Mouse (Mus musculus) embryonic facial prominence, embryonic 11.5 days (tissue): ENCODE results near the gene Pten. TPM values are rescaled to one million over a fixed set of nuclear protein-coding genes. Genes with fewer than 3 reads are reported as not detected.

ENCODE experiments used
- ATAC-seq: fragments of 200-750 bp; cut with Nextera tagmentation; replicated peaks from 2 replicates; pipeline ENCODE4 v1.8.0; 2017; ENCODE audit warnings: low read depth; ENCODE audit not compliant: insufficient number of reproducible peaks, low FRiP score, low TSS enrichment
- DNase-seq: peaks from one replicate; pipeline ENCODE4 v3.0.0-alpha.2; 2015; ENCODE audit warnings: low spot score
- H3K27ac ChIP-seq: fragments of 300-500 bp; sonication (generic); replicated peaks from 2 replicates; pipeline ENCODE4 v1.5.1; 2014; ENCODE audit warnings: mild to moderate bottlenecking, low read depth, low read length, control low read depth
- H3K27me3 ChIP-seq: fragments of 300-500 bp; sonication (generic); 2 replicates; pipeline ENCODE4 v1.6.1; 2014; ENCODE audit warnings: mild to moderate bottlenecking, low read length, moderate library complexity, mixed read lengths; ENCODE audit not compliant: control insufficient read depth, insufficient read depth
- H3K36me3 ChIP-seq: fragments of 300-500 bp; sonication (generic); replicated peaks from 2 replicates; pipeline ENCODE4 v1.6.1; 2014; ENCODE audit warnings: low read depth, mild to moderate bottlenecking, low read length, moderate library complexity, mixed read lengths; ENCODE audit not compliant: control insufficient read depth, insufficient read depth
- H3K4me1 ChIP-seq: fragments of 300-500 bp; sonication (generic); 2 replicates; pipeline ENCODE4 v1.6.1; 2014; ENCODE audit warnings: low read length, mixed read lengths; ENCODE audit not compliant: control insufficient read depth, insufficient read depth
- H3K4me2 ChIP-seq: fragments of 300-500 bp; sonication (generic); 2 replicates; pipeline ENCODE4 v1.6.1; 2014; ENCODE audit warnings: low read depth, mild to moderate bottlenecking, control low read depth, low read length, moderate library complexity
- H3K4me3 ChIP-seq: fragments of 300-500 bp; sonication (generic); 2 replicates; pipeline ENCODE4 v1.5.1; 2014; ENCODE audit warnings: low read depth, low read length, control low read depth
- H3K9ac ChIP-seq: fragments of 300-500 bp; sonication (generic); replicated peaks from 2 replicates; pipeline ENCODE4 v1.6.1; 2014; ENCODE audit warnings: mild to moderate bottlenecking, control low read depth, low read length
- H3K9me3 ChIP-seq: fragments of 300-500 bp; sonication (generic); replicated peaks from 2 replicates; pipeline ENCODE4 v1.6.1; 2016; ENCODE audit warnings: mild to moderate bottlenecking, low read length, inconsistent platforms, mixed read lengths; ENCODE audit not compliant: control insufficient read depth
- WGBS: fragments of 180-500 bp; shearing (Covaris S2); extraction: QIAGEN DNeasy Blood & Tissue Kit; methylation state at CpG from one replicate; pipeline ENCODE4 v1.1.7; 2014; 5-methylcytosine and 5-hydroxymethylcytosine counted together
- polyA plus RNA-seq: library from polyadenylated mRNA; unstranded; fragments of >200 nt; fragmentation: Nextera tagmentation; extraction: Ambion mirVana; gene quantifications from 2 replicates; pipeline ENCODE4 v1.2.1, GENCODE M21; 2014

Gene Pten
- 7.4 and 8.4 TPM in 2 replicates for polyA plus RNA-seq

DNA sequence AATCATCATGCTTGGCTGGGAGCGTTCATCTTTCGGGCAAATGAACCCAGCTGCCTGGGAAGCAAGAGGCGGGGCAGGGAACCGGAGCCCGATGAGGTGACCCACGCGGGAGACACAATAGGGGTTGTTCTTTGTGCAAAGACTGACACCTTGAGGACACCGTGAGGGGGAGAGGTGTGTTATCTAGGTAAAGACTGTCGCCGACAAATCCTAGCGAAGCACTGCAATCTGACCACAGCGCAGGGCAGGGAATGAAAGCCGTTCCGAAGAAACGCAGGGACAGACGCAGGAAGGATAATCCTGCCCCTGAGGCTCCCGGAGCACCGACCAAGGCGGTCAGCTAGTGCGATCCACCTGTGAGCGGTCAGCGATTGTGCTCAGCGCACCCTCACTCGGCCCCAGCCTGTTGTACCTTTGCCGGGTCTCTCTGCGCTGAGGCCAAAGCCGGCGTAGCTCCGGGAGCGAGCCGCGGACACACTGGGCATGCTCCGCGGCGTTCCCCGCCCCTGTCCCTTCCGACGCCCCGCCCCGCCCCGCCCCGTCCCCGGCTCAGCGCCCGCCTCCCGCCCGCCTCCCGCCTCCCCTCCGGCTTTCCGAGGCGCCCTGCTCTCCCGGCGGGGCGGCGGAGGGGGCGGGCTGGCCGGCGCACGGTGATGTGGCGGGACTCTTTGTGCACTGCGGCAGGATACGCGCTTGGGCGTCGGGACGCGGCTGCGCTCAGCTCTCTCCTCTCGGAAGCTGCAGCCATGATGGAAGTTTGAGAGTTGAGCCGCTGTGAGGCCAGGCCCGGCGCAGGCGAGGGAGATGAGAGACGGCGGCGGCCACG lies at the start of gene Pten:
Gene Pten (plus strand): TSS at position 598 of the 826 bp plus-strand sequence.
- Histone ChIP-seq H3K9me3 (no peaks in the 10 kb centered on the region), H3K4me2 (peak within 1 kb of the TSS; percentile 97), H3K36me3 (no peaks in the 10 kb centered on the region), H3K9ac (peak within 1 kb of the TSS; percentile 94), H3K4me3 (peak within 1 kb of the TSS; percentile 95), H3K4me1 (no peaks in the 10 kb centered on the region), H3K27me3 (0 out of 2 replicates have a peak, but pooled peaks cover 4% of the 10 kb centered on the region), H3K27ac (peak within 1 kb of the TSS; percentile 97)
- peak; percentile 95 for ATAC-seq
- WGBS, result 0% methylated on average over 50 of the region's 77 CpGs
- peak; percentile 96 for DNase-seq

DNA sequence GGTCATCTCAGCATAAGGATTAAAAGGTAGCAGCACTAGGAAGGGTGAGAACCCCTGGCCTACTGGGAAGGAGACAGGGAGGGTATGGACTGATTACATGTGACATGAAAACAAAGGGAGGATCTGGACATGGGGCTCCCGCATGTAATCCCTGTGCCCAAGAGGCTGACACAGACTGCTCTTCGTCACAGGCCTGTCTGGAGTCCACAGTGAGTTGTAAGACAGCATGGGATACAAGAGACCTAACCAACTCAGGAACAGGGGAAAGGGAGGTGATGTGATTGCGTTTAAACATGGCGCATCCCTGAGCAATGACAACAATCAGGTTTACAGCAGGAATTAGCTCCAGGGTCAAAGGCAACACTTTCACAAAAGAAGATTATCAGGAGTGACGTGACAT lies 48.3 kb upstream of the Pten start:
- H3K4me1 ChIP-seq, result no peaks in the 10 kb centered on the region
- WGBS, result 92% methylated on average over 5 of the region's 5 CpGs
- no peaks in the 10 kb centered on the region for H3K27me3 ChIP-seq
- no peak for DNase-seq
- no peak overlapping the region for H3K27ac ChIP-seq
- no peaks in the 10 kb centered on the region; the same call in 1 of the 2 replicates for H3K36me3 ChIP-seq
- no peak overlapping the region for H3K4me2 ChIP-seq
- no peak overlapping the region for H3K4me3 ChIP-seq
- no peak overlapping the region for H3K9ac ChIP-seq
- no peaks in the 10 kb centered on the region for H3K9me3 ChIP-seq
- ATAC-seq, result no peak

DNA sequence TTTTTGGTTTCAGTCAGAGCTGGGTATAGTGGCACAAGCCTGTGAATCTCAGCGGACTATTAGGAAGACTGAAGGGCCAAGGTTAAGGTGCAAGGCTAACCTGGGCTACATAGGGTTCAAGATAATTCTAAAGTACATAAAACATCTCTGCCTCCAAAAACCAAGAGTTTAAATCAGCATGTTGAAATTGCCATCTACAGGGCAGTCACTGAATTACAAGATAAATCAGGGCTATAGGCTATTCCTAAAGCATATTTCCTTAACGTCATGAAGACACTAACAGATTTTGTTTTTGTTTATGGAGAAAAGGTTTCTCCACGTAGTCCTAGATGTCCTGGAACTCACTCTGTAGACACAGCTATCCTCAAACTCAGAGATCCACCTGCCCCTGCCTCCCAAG lies 47.0 kb upstream of the Pten start:
- Histone ChIP-seq H3K9ac (no peak overlapping the region), H3K4me1 (no peaks in the 10 kb centered on the region), H3K27ac (no peak overlapping the region), H3K36me3 (no peaks in the 10 kb centered on the region), H3K27me3 (no peaks in the 10 kb centered on the region), H3K9me3 (no peaks in the 10 kb centered on the region), H3K4me3 (no peak overlapping the region), H3K4me2 (no peak overlapping the region)
- ATAC-seq (no peak), DNase-seq (peak; percentile 53)
- WGBS, result 73% methylated on average over 3 of the region's 3 CpGs

GRCm38 (mm10) chr19:32711761-32712541 lies 45.3 kb upstream of the Pten start:
- Histone ChIP-seq H3K36me3 (no peaks in the 10 kb centered on the region), H3K27me3 (no peaks in the 10 kb centered on the region), H3K9me3 (no peaks in the 10 kb centered on the region), H3K27ac (peak overlapping the region; percentile 78), H3K9ac (peak overlapping the region; percentile 94), H3K4me1 (no peaks in the 10 kb centered on the region), H3K4me2 (peak overlapping the region; percentile 74), H3K4me3 (peak overlapping the region; percentile 90)
- DNase-seq (peak; percentile 93), ATAC-seq (peak; percentile 96)
- WGBS, result under 1% methylated on average over 63 of the region's 63 CpGs

DNA sequence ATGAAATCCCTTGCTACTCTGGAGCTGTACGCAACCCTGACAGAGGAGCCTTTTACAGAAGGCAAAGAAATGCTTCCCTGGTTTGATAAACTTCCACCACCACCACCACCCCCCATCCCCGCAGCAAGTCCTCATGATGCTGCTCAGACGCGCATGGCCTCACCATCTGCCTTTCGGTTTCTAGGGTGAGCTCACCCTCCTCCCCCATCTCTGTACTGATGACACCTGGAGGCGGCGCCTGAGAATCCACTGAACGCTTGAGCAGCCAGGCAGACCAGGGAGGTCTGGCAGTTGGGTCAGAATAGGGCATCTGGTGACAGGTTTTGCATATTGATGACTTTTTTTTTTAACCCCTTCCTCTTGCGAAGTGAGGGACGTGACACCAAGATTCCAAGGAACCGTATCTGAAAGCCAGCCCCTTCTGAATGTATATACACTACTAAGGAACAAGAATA lies 44.7 kb upstream of the Pten start:
- WGBS, result 1% methylated on average over 11 of the region's 11 CpGs
- H3K36me3 ChIP-seq, result no peaks in the 10 kb centered on the region
- ATAC-seq (peak; percentile 81), DNase-seq (peak; percentile 79)
- no peaks in the 10 kb centered on the region for H3K4me1 ChIP-seq
- no peaks in the 10 kb centered on the region for H3K27me3 ChIP-seq
- peak overlapping the region; percentile 74 for H3K4me2 ChIP-seq
- no peak overlapping the region for H3K27ac ChIP-seq
- H3K4me3 ChIP-seq, result peak overlapping the region; percentile 90
- H3K9ac ChIP-seq, result peak overlapping the region; percentile 94
- no peaks in the 10 kb centered on the region for H3K9me3 ChIP-seq

GRCm38 (mm10) chr19:32713471-32713870 lies 43.8 kb upstream of the Pten start:
- WGBS, result 76% methylated on average over 3 of the region's 3 CpGs
- H3K9me3 ChIP-seq, result no peaks in the 10 kb centered on the region
- H3K4me2 ChIP-seq, result no peak overlapping the region
- H3K27me3 ChIP-seq, result no peaks in the 10 kb centered on the region
- no peak overlapping the region for H3K9ac ChIP-seq
- DNase-seq (no peak), ATAC-seq (no peak)
- H3K4me1 ChIP-seq, result no peaks in the 10 kb centered on the region
- no peak overlapping the region for H3K4me3 ChIP-seq
- no peak overlapping the region for H3K27ac ChIP-seq
- no peaks in the 10 kb centered on the region for H3K36me3 ChIP-seq

DNA sequence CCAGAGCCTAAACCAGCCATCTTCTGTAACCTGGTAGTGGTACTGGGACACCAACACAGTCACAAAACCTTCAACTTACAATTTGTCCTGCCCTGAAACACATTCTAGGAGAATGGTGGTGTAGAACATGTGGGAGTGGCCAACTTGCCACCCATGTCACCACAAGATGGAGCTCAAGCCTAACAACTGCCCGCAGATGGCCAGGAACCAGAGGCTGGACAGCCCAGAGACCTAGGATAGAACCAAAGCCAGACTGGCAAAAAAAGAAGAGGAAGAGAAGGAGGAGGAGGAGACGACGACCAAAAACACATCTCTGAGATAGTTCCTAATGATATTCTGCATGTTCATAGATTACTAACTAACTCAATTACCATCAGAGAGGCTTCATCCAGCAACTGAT lies 42.1 kb upstream of the Pten start:
- no peaks in the 10 kb centered on the region for H3K4me1 ChIP-seq
- no peaks in the 10 kb centered on the region for H3K36me3 ChIP-seq
- ATAC-seq (no peak), DNase-seq (peak; percentile 75)
- H3K4me3 ChIP-seq, result no peak overlapping the region
- 8% methylated on average over 3 of the region's 3 CpGs for WGBS
- no peak overlapping the region for H3K4me2 ChIP-seq
- H3K9ac ChIP-seq, result no peak overlapping the region
- H3K9me3 ChIP-seq, result no peaks in the 10 kb centered on the region
- H3K27ac ChIP-seq, result no peak overlapping the region
- H3K27me3 ChIP-seq, result no peaks in the 10 kb centered on the region

DNA sequence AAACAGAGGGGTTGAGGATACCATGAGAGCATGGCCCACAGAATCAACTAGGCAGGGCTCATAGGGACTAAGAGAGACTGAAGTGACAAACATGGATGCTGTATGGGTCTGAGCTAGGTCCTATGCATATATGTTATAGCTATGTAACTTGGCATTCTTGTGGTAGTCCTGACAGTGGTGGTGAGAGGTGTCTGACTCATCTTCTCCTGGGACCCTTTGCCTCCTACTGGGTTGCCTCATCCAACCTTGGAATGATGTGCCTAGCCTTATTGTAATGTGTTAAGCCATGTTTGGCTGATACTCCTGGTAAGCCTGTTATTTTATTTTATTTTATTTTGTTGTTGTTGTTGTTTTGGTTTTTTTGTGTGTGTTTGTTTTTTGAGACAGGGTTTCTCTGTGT lies 41.6 kb upstream of the Pten start:
- no peak overlapping the region for H3K27ac ChIP-seq
- H3K36me3 ChIP-seq, result no peaks in the 10 kb centered on the region
- ATAC-seq (no peak), DNase-seq (no peak)
- no peak overlapping the region for H3K4me3 ChIP-seq
- no peaks in the 10 kb centered on the region for H3K4me1 ChIP-seq
- H3K4me2 ChIP-seq, result no peak overlapping the region
- no peaks in the 10 kb centered on the region for H3K27me3 ChIP-seq
- no peak overlapping the region for H3K9ac ChIP-seq
- no peaks in the 10 kb centered on the region for H3K9me3 ChIP-seq
